In genomic region chr4:155841651-155842270, GRCm38 (mm10) we compare ENCODE assay signal across 7 mouse cellular contexts. TPM values are rescaled to one million over a fixed set of nuclear protein-coding genes. Genes with fewer than 3 reads are reported as not detected.
A peak's percentile ranks its signal among the peaks of the same experiment; 100 is the strongest.
DNase-seq lines count a peak whose midpoint lies in the region; ATAC-seq and TF ChIP-seq lines count a peak whose summit lies in the region.

No protein-coding gene starts in this region.

- H3K4me1 ChIP-seq in lung, embryonic 15.5 days, result peaks cover 52% of the 10 kb centered on the region
- peaks cover 41% of the 10 kb centered on the region for H3K4me1 ChIP-seq in embryonic facial prominence, embryonic 13.5 days
- peaks cover 13% of the 10 kb centered on the region for H3K4me1 ChIP-seq in hindbrain, embryonic 16.5 days (ENCODE audit: control insufficient read depth, insufficient read depth, low read depth, low read length)
- H3K4me1 ChIP-seq in midbrain, postnatal 0 days (ENCODE audit: insufficient read depth, low read length), result no peaks in the 10 kb centered on the region; the same call in 1 of the 2 replicates

- H3K4me2 ChIP-seq in lung, embryonic 15.5 days, result peak overlapping the region; percentile 86
- peak overlapping the region; percentile 94 for H3K4me2 ChIP-seq in embryonic facial prominence, embryonic 13.5 days
- H3K4me2 ChIP-seq in hindbrain, embryonic 16.5 days (ENCODE audit: low read length), result peak overlapping the region; percentile 65; the same call in 1 of the 2 replicates
- peak overlapping the region; percentile 53; the same call in 1 of the 2 replicates for H3K4me2 ChIP-seq in midbrain, postnatal 0 days (ENCODE audit: low read depth, low read length, poor library complexity, severe bottlenecking)

- 38% methylated on average over 38 of the region's 38 CpGs for WGBS in lung, embryonic 15.5 days
- WGBS in embryonic facial prominence, embryonic 13.5 days, result 38% methylated on average over 38 of the region's 38 CpGs
- 38% methylated on average over 38 of the region's 38 CpGs for whole genome bisulfite sequencing in hindbrain, embryonic 16.5 days
- WGBS in midbrain, postnatal 0 days, result 42% methylated on average over 38 of the region's 38 CpGs

- no peaks in the 10 kb centered on the region for H3K9me3 ChIP-seq in lung, embryonic 15.5 days
- H3K9me3 ChIP-seq in embryonic facial prominence, embryonic 13.5 days, result no peaks in the 10 kb centered on the region
- no peaks in the 10 kb centered on the region for H3K9me3 ChIP-seq in hindbrain, embryonic 16.5 days (ENCODE audit: control insufficient read depth, low read length)
- H3K9me3 ChIP-seq in midbrain, postnatal 0 days (ENCODE audit: low read length), result no peaks in the 10 kb centered on the region

- no peak overlapping the region for H3K9ac ChIP-seq in lung, embryonic 15.5 days
- H3K9ac ChIP-seq in embryonic facial prominence, embryonic 13.5 days, result 0 out of 2 replicates have a peak overlapping the region, but pooled peaks have one; percentile 75
- 0 out of 2 replicates have a peak overlapping the region, but pooled peaks have one; percentile 23 for H3K9ac ChIP-seq in hindbrain, embryonic 16.5 days (ENCODE audit: low read depth, low read length)
- no peak overlapping the region for H3K9ac ChIP-seq in midbrain, postnatal 0 days (replicated peaks; ENCODE audit: low read length, poor library complexity, severe bottlenecking)

- peaks cover 12% of the 10 kb centered on the region for H3K36me3 ChIP-seq in lung, embryonic 15.5 days
- H3K36me3 ChIP-seq in embryonic facial prominence, embryonic 13.5 days, result peaks cover 20% of the 10 kb centered on the region
- no peaks in the 10 kb centered on the region for H3K36me3 ChIP-seq in hindbrain, embryonic 16.5 days (ENCODE audit: control insufficient read depth, insufficient read depth, low read length)
- H3K36me3 ChIP-seq in midbrain, postnatal 0 days (ENCODE audit: insufficient read depth, low read length), result no peaks in the 10 kb centered on the region

- TF ChIP-seq CTCF in midbrain, postnatal 0 days (IDR thresholded peaks at IDR 0.05), result no peak
- TF ChIP-seq CTCF in left cerebral cortex, adult 2 months (IDR thresholded peaks at IDR 0.05), result no peak

- no peak for DNase-seq in lung, postnatal 25 days (ENCODE audit: low spot score)
- DNase-seq in midbrain, postnatal 0 days (ENCODE audit: low spot score), result no peak
- DNase-seq in left cerebral cortex, adult 2 months (ENCODE audit: extremely low spot score in 1 of 2, low spot score in 2 of 2), result no peak
- DNase-seq in gastrocnemius, adult 18-20 months (ENCODE audit: low spot score), result no peak

- ATAC-seq in lung, embryonic 15.5 days (ENCODE audit: borderline replicate concordance, extremely low read depth, low FRiP score, low TSS enrichment), result no peak
- no peak for ATAC-seq in embryonic facial prominence, embryonic 13.5 days (ENCODE audit: insufficient number of reproducible peaks, insufficient read depth, low FRiP score, low TSS enrichment, low read depth)
- ATAC-seq in hindbrain, embryonic 16.5 days, result no peak
- ATAC-seq in midbrain, postnatal 0 days (ENCODE audit: low FRiP score), result no peak

- intact Hi-C loops in left cerebral cortex, adult 2 months (cut with DNase I), result no loop called here

- H3K27ac ChIP-seq in lung, embryonic 15.5 days, result no peak overlapping the region
- H3K27ac ChIP-seq in embryonic facial prominence, embryonic 13.5 days, result no peak overlapping the region
- no peak overlapping the region for H3K27ac ChIP-seq in hindbrain, embryonic 16.5 days (ENCODE audit: low read depth, low read length)
- no peak overlapping the region for H3K27ac ChIP-seq in midbrain, postnatal 0 days (ENCODE audit: low read depth, low read length)
- no peak overlapping the region for H3K27ac ChIP-seq in left cerebral cortex, adult 2 months

- H3K4me3 ChIP-seq in lung, embryonic 15.5 days, result peak overlapping the region; percentile 60
- H3K4me3 ChIP-seq in embryonic facial prominence, embryonic 13.5 days, result peak overlapping the region; percentile 56
- H3K4me3 ChIP-seq in hindbrain, embryonic 16.5 days (ENCODE audit: low read length), result no peak overlapping the region
- no peak overlapping the region for H3K4me3 ChIP-seq in midbrain, postnatal 0 days (ENCODE audit: low read depth, low read length)
- no peak overlapping the region for H3K4me3 ChIP-seq in left cerebral cortex, adult 2 months

- no peaks in the 10 kb centered on the region for H3K27me3 ChIP-seq in lung, embryonic 15.5 days
- H3K27me3 ChIP-seq in embryonic facial prominence, embryonic 13.5 days, result peaks cover 6% of the 10 kb centered on the region; the same call in 1 of the 2 replicates
- H3K27me3 ChIP-seq in hindbrain, embryonic 16.5 days (replicated peaks; ENCODE audit: control insufficient read depth, insufficient read depth, low read length), result no peaks in the 10 kb centered on the region
- H3K27me3 ChIP-seq in midbrain, postnatal 0 days (ENCODE audit: insufficient read depth, low read length), result peaks cover 7% of the 10 kb centered on the region

RNA-seq across cellular contexts. Expression of gene Mxra8, which starts 2.3 kb away (rescaled TPM):
- 194 and 223 TPM in 2 replicates for polyA plus RNA-seq in lung, embryonic 15.5 days (2015; fragmentation: Nextera tagmentation; extraction: Ambion mirVana)
- polyA plus RNA-seq in embryonic facial prominence, embryonic 13.5 days (2015; fragmentation: Nextera tagmentation; extraction: Ambion mirVana), result 69.6 and 71.8 TPM in 2 replicates
- polyA plus RNA-seq in hindbrain, embryonic 16.5 days (2015; fragmentation: Nextera tagmentation; extraction: Ambion mirVana), result 35.7 and 36.5 TPM in 2 replicates
- total RNA-seq in midbrain, postnatal 0 days (2014; rRNA removed), result 35.5 and 37.2 TPM in 2 replicates
- polyA plus RNA-seq in midbrain, postnatal 0 days (2015; fragmentation: Nextera tagmentation; extraction: Ambion mirVana), result 27.2 and 32.7 TPM in 2 replicates
- 1 to 10 TPM; 5.9 to 8.0 TPM for total RNA-seq in left cerebral cortex, adult 2 months (2021)
- 10 to 100 TPM; 25.0 to 29.7 TPM for total RNA-seq in gastrocnemius, adult 18-20 months (2021)

RNA-seq across cellular contexts. Expression of gene Dvl1, which starts 5.4 kb away (rescaled TPM):
- polyA plus RNA-seq in lung, embryonic 15.5 days (2015; fragmentation: Nextera tagmentation; extraction: Ambion mirVana), result 14.0 and 14.7 TPM in 2 replicates
- 4.0 and 5.4 TPM in 2 replicates for polyA plus RNA-seq in embryonic facial prominence, embryonic 13.5 days (2015; fragmentation: Nextera tagmentation; extraction: Ambion mirVana)
- polyA plus RNA-seq in hindbrain, embryonic 16.5 days (2015; fragmentation: Nextera tagmentation; extraction: Ambion mirVana), result 10.2 and 10.7 TPM in 2 replicates
- 141 and 156 TPM in 2 replicates for total RNA-seq in midbrain, postnatal 0 days (2014; rRNA removed)
- 17.5 TPM in 2 replicates for polyA plus RNA-seq in midbrain, postnatal 0 days (2015; fragmentation: Nextera tagmentation; extraction: Ambion mirVana)
- 10 to 100 TPM; 94.0 to 96.3 TPM for total RNA-seq in left cerebral cortex, adult 2 months (2021)
- 100 to 1,000 TPM; 104 to 106 TPM for total RNA-seq in gastrocnemius, adult 18-20 months (2021)

RNA-seq across cellular contexts. Expression of gene Aurkaip1, which starts 10.7 kb away (rescaled TPM):
- polyA plus RNA-seq in lung, embryonic 15.5 days (2015; fragmentation: Nextera tagmentation; extraction: Ambion mirVana), result 143 and 146 TPM in 2 replicates
- 131 and 150 TPM in 2 replicates for polyA plus RNA-seq in embryonic facial prominence, embryonic 13.5 days (2015; fragmentation: Nextera tagmentation; extraction: Ambion mirVana)
- 133 and 143 TPM in 2 replicates for polyA plus RNA-seq in hindbrain, embryonic 16.5 days (2015; fragmentation: Nextera tagmentation; extraction: Ambion mirVana)
- 90.9 and 102 TPM in 2 replicates for total RNA-seq in midbrain, postnatal 0 days (2014; rRNA removed)
- 155 and 158 TPM in 2 replicates for polyA plus RNA-seq in midbrain, postnatal 0 days (2015; fragmentation: Nextera tagmentation; extraction: Ambion mirVana)
- total RNA-seq in left cerebral cortex, adult 2 months (2021), result 100 to 1,000 TPM in 1 of 2 experiments, 10 to 100 TPM in 1; 98.5 to 101 TPM
- total RNA-seq in gastrocnemius, adult 18-20 months (2021), result 10 to 100 TPM; 79.5 to 82.6 TPM

RNA-seq across cellular contexts. Expression of gene Tas1r3, which starts 21.4 kb away (rescaled TPM):
- 0.34 and 0.36 TPM in 2 replicates for polyA plus RNA-seq in lung, embryonic 15.5 days (2015; fragmentation: Nextera tagmentation; extraction: Ambion mirVana)
- 0.55 and 0.62 TPM in 2 replicates for polyA plus RNA-seq in embryonic facial prominence, embryonic 13.5 days (2015; fragmentation: Nextera tagmentation; extraction: Ambion mirVana)
- polyA plus RNA-seq in hindbrain, embryonic 16.5 days (2015; fragmentation: Nextera tagmentation; extraction: Ambion mirVana), result 0.29 and 0.40 TPM in 2 replicates
- 0.38 and 1.2 TPM in 2 replicates for total RNA-seq in midbrain, postnatal 0 days (2014; rRNA removed)
- 0.12 and 0.22 TPM in 2 replicates for polyA plus RNA-seq in midbrain, postnatal 0 days (2015; fragmentation: Nextera tagmentation; extraction: Ambion mirVana)
- under 1 TPM; 0.23 to 0.30 TPM for total RNA-seq in left cerebral cortex, adult 2 months (2021)
- under 1 TPM; 0.09 to 0.12 TPM for total RNA-seq in gastrocnemius, adult 18-20 months (2021)

RNA-seq across cellular contexts. Expression of gene Cptp, which starts 27.5 kb away (rescaled TPM):
- polyA plus RNA-seq in lung, embryonic 15.5 days (2015; fragmentation: Nextera tagmentation; extraction: Ambion mirVana), result 14.5 and 15.2 TPM in 2 replicates
- polyA plus RNA-seq in embryonic facial prominence, embryonic 13.5 days (2015; fragmentation: Nextera tagmentation; extraction: Ambion mirVana), result 15.6 and 16.4 TPM in 2 replicates
- 30.2 and 31.7 TPM in 2 replicates for polyA plus RNA-seq in hindbrain, embryonic 16.5 days (2015; fragmentation: Nextera tagmentation; extraction: Ambion mirVana)
- 35.3 and 43.7 TPM in 2 replicates for total RNA-seq in midbrain, postnatal 0 days (2014; rRNA removed)
- 27.3 and 32.1 TPM in 2 replicates for polyA plus RNA-seq in midbrain, postnatal 0 days (2015; fragmentation: Nextera tagmentation; extraction: Ambion mirVana)
- 10 to 100 TPM; 21.7 to 28.9 TPM for total RNA-seq in left cerebral cortex, adult 2 months (2021)
- 10 to 100 TPM; 13.0 to 16.2 TPM for total RNA-seq in gastrocnemius, adult 18-20 months (2021)

Comparison
In these comparisons a context has a peak if more than half of its experiments do, and no peak if none do; other contexts are left out.
1. H3K4me3 ChIP-seq: peak in lung, embryonic 15.5 days (single experiment) and embryonic facial prominence, embryonic 13.5 days (single experiment); none in hindbrain, embryonic 16.5 days (single experiment), midbrain, postnatal 0 days (single experiment) and left cerebral cortex, adult 2 months (single experiment).
2. H3K9ac ChIP-seq: peak in embryonic facial prominence, embryonic 13.5 days (single experiment) and hindbrain, embryonic 16.5 days (single experiment); none in lung, embryonic 15.5 days (single experiment) and midbrain, postnatal 0 days (single experiment).
3. Peak in every context shown above with its lines, with median percentiles within 50 percentile points of each other: H3K4me2 ChIP-seq.